11 mouse cellular contexts compared by ENCODE assay signal in genomic region chr1:191818145-191818631, GRCm38 (mm10). TPM values are rescaled to one million over a fixed set of nuclear protein-coding genes. Genes with fewer than 3 reads are reported as not detected.
A peak's percentile ranks its signal among the peaks of the same experiment; 100 is the strongest.
DNase-seq lines count a peak whose midpoint lies in the region; ATAC-seq and TF ChIP-seq lines count a peak whose summit lies in the region.
"Had no signal": no experiment of that assay in that cellular context is flagged by ENCODE, and none has a peak within 500 bp of the region (broad histone marks: within the 10 kb centered on the region; RNA-seq: fewer than 3 reads in every experiment).

No protein-coding gene starts in this region.

- H3K27me3 ChIP-seq in forebrain, embryonic 15.5 days = no peaks in the 10 kb centered on the region
- H3K27me3 ChIP-seq in forebrain, embryonic 12.5 days = no peaks in the 10 kb centered on the region
- no peaks in the 10 kb centered on the region for H3K27me3 ChIP-seq in liver, embryonic 11.5 days (replicated peaks; ENCODE audit: control insufficient read depth, insufficient read depth, low read length)
- H3K27me3 ChIP-seq in liver, postnatal 0 days (ENCODE audit: insufficient read depth, low read length) = no peaks in the 10 kb centered on the region
- H3K27me3 ChIP-seq in midbrain, postnatal 0 days (ENCODE audit: insufficient read depth, low read length) = no peaks in the 10 kb centered on the region
- H3K27me3 ChIP-seq: forebrain, embryonic 13.5 days had no signal

- no peak overlapping the region for H3K9ac ChIP-seq in forebrain, embryonic 15.5 days (replicated peaks)
- H3K9ac ChIP-seq in forebrain, embryonic 12.5 days = no peak overlapping the region
- no peak overlapping the region for H3K9ac ChIP-seq in liver, embryonic 11.5 days (ENCODE audit: low read depth, low read length)
- H3K9ac ChIP-seq in liver, postnatal 0 days (replicated peaks) = no peak overlapping the region
- H3K9ac ChIP-seq in midbrain, postnatal 0 days (replicated peaks; ENCODE audit: low read length, poor library complexity, severe bottlenecking) = no peak overlapping the region
- H3K9ac ChIP-seq: forebrain, embryonic 13.5 days; liver, embryonic 13.5 days had no signal

- no peaks in the 10 kb centered on the region for H3K36me3 ChIP-seq in forebrain, embryonic 15.5 days
- H3K36me3 ChIP-seq in forebrain, embryonic 12.5 days (replicated peaks) = peaks cover 5% of the 10 kb centered on the region
- 0 out of 2 replicates have a peak, but pooled peaks cover 2% of the 10 kb centered on the region for H3K36me3 ChIP-seq in liver, embryonic 11.5 days (ENCODE audit: control insufficient read depth, insufficient read depth, low read length)
- peaks cover 8% of the 10 kb centered on the region for H3K36me3 ChIP-seq in liver, postnatal 0 days (replicated peaks; ENCODE audit: insufficient read depth, low read length)
- no peaks in the 10 kb centered on the region for H3K36me3 ChIP-seq in midbrain, postnatal 0 days (ENCODE audit: insufficient read depth, low read length)

- no peak for TF ChIP-seq CTCF in liver, postnatal 0 days (IDR thresholded peaks at IDR 0.05; ENCODE audit: low read depth)
- TF ChIP-seq CTCF in midbrain, postnatal 0 days (IDR thresholded peaks at IDR 0.05) = no peak

- no peak for DNase-seq in liver, embryonic 11.5 days (ENCODE audit: low spot score)
- no peak for DNase-seq in liver, postnatal 0 days
- DNase-seq in midbrain, postnatal 0 days (ENCODE audit: low spot score) = no peak
- DNase-seq in c-Kit-positive CD71-positive TER-119-positive erythroid progenitor cells, embryonic 14.5 days (ENCODE audit: low spot score) = no peak
- DNase-seq in thymus, adult 18-20 months = no peak

- H3K4me3 ChIP-seq in forebrain, embryonic 15.5 days = no peak overlapping the region
- no peak overlapping the region for H3K4me3 ChIP-seq in forebrain, embryonic 12.5 days (replicated peaks)
- H3K4me3 ChIP-seq in liver, embryonic 11.5 days (ENCODE audit: low read depth, low read length) = no peak overlapping the region
- no peak overlapping the region for H3K4me3 ChIP-seq in liver, postnatal 0 days (ENCODE audit: low read depth, low read length)
- no peak overlapping the region for H3K4me3 ChIP-seq in midbrain, postnatal 0 days (ENCODE audit: low read depth, low read length)
- H3K4me3 ChIP-seq: forebrain, embryonic 13.5 days; left cerebral cortex, adult 2 months; liver, embryonic 13.5 days had no signal

- WGBS in forebrain, embryonic 15.5 days = 41% methylated on average over 6 of the region's 6 CpGs
- WGBS in forebrain, embryonic 12.5 days = 50% methylated on average over 6 of the region's 6 CpGs
- WGBS in liver, embryonic 11.5 days = 39% methylated on average over 6 of the region's 6 CpGs
- 47% methylated on average over 6 of the region's 6 CpGs for WGBS in liver, postnatal 0 days (ENCODE audit: insufficient replicate concordance)
- 51% methylated on average over 6 of the region's 6 CpGs for WGBS in midbrain, postnatal 0 days

- H3K9me3 ChIP-seq in forebrain, embryonic 15.5 days = no peaks in the 10 kb centered on the region
- no peaks in the 10 kb centered on the region for H3K9me3 ChIP-seq in forebrain, embryonic 12.5 days
- H3K9me3 ChIP-seq in liver, embryonic 11.5 days (ENCODE audit: control insufficient read depth, low read length) = no peaks in the 10 kb centered on the region
- no peaks in the 10 kb centered on the region for H3K9me3 ChIP-seq in liver, postnatal 0 days (ENCODE audit: low read length)
- no peaks in the 10 kb centered on the region for H3K9me3 ChIP-seq in midbrain, postnatal 0 days (ENCODE audit: low read length)
- H3K9me3 ChIP-seq: forebrain, embryonic 13.5 days; liver, embryonic 13.5 days had no signal

- no peak overlapping the region for H3K27ac ChIP-seq in forebrain, embryonic 15.5 days (replicated peaks)
- no peak overlapping the region for H3K27ac ChIP-seq in forebrain, embryonic 12.5 days
- H3K27ac ChIP-seq in liver, embryonic 11.5 days (ENCODE audit: low read depth, low read length) = no peak overlapping the region
- no peak overlapping the region for H3K27ac ChIP-seq in liver, postnatal 0 days (ENCODE audit: low read depth)
- H3K27ac ChIP-seq in midbrain, postnatal 0 days (ENCODE audit: low read depth, low read length) = no peak overlapping the region
- H3K27ac ChIP-seq: forebrain, embryonic 13.5 days; left cerebral cortex, adult 2 months; liver, embryonic 13.5 days had no signal

- ATAC-seq in forebrain, embryonic 15.5 days (replicated peaks) = peak; percentile 3; the same call in 1 of the 2 replicates
- no peak for ATAC-seq in forebrain, embryonic 12.5 days (ENCODE audit: low FRiP score)
- 0 out of 2 replicates have a peak, but pooled peaks have one; percentile 1 for ATAC-seq in liver, embryonic 11.5 days (replicated peaks; ENCODE audit: low FRiP score)
- ATAC-seq in liver, postnatal 0 days = no peak; the same call in 1 of the 2 replicates
- peak; percentile 19 for ATAC-seq in granulocyte monocyte progenitor cell, adult 5-6 weeks (replicated peaks; ENCODE audit: poor library complexity, severe bottlenecking)
- peak; percentile 22 for ATAC-seq in midbrain, postnatal 0 days (ENCODE audit: low FRiP score)

- no peak overlapping the region for H3K4me2 ChIP-seq in forebrain, embryonic 15.5 days (replicated peaks)
- H3K4me2 ChIP-seq in forebrain, embryonic 12.5 days = no peak overlapping the region
- no peak overlapping the region for H3K4me2 ChIP-seq in liver, embryonic 11.5 days
- no peak overlapping the region for H3K4me2 ChIP-seq in liver, postnatal 0 days (ENCODE audit: low read depth, low read length)
- H3K4me2 ChIP-seq in midbrain, postnatal 0 days (ENCODE audit: low read depth, low read length, poor library complexity, severe bottlenecking) = no peak overlapping the region
- H3K4me2 ChIP-seq: forebrain, embryonic 13.5 days; liver, embryonic 13.5 days had no signal

- TF ChIP-seq EP300 in liver, postnatal 0 days (IDR thresholded peaks at IDR 0.05; ENCODE audit: low read depth) = no peak

- peaks cover 15% of the 10 kb centered on the region for H3K4me1 ChIP-seq in forebrain, embryonic 15.5 days
- H3K4me1 ChIP-seq in forebrain, embryonic 12.5 days = peaks cover 14% of the 10 kb centered on the region
- H3K4me1 ChIP-seq in liver, embryonic 11.5 days (replicated peaks; ENCODE audit: control insufficient read depth, insufficient read depth, low read length) = peaks cover 9% of the 10 kb centered on the region; the same call in 1 of the 2 replicates
- H3K4me1 ChIP-seq in liver, postnatal 0 days (ENCODE audit: insufficient read depth) = peaks cover 14% of the 10 kb centered on the region
- no peaks in the 10 kb centered on the region for H3K4me1 ChIP-seq in midbrain, postnatal 0 days (ENCODE audit: insufficient read depth, low read length)

RNA-seq across cellular contexts. Expression of gene Nek2, which starts 3.1 kb away (rescaled TPM):
- 21.2 and 22.4 TPM in 2 replicates for polyA plus RNA-seq in forebrain, embryonic 15.5 days (2015; fragmentation: Nextera tagmentation; extraction: Ambion mirVana)
- polyA plus RNA-seq in forebrain, embryonic 12.5 days (2016; fragmentation: Nextera tagmentation; extraction: Ambion mirVana) = 55.2 and 56.1 TPM in 2 replicates
- 54.2 and 60.5 TPM in 2 replicates for polyA plus RNA-seq in liver, embryonic 11.5 days (2014; fragmentation: Nextera tagmentation; extraction: Ambion mirVana)
- 13.2 and 14.7 TPM in 2 replicates for polyA plus RNA-seq in liver, postnatal 0 days (2015; fragmentation: Nextera tagmentation; extraction: Ambion mirVana)
- 6.3 and 7.1 TPM in 2 replicates for total RNA-seq in granulocyte monocyte progenitor cell, adult 5-6 weeks (2014; fragmentation: Nextera tagmentation)
- 28.8 and 42.1 TPM in 2 replicates for total RNA-seq in granulocyte monocyte progenitor cell, adult 5-6 weeks (2017)
- 2.2 and 2.6 TPM in 2 replicates for total RNA-seq in midbrain, postnatal 0 days (2014; rRNA removed)
- polyA plus RNA-seq in midbrain, postnatal 0 days (2015; fragmentation: Nextera tagmentation; extraction: Ambion mirVana) = 2.5 TPM in 2 replicates

Comparison
In these comparisons a context has a peak if more than half of its experiments do, and no peak if none do; other contexts are left out.
1. ATAC-seq: peak in forebrain, embryonic 15.5 days (single experiment), liver, embryonic 11.5 days (single experiment), granulocyte monocyte progenitor cell, adult 5-6 weeks (single experiment) and midbrain, postnatal 0 days (single experiment); none in forebrain, embryonic 12.5 days (single experiment) and liver, postnatal 0 days (single experiment).